Mouse (Mus musculus) kidney, adult 2 months (tissue): ENCODE measurements around the gene Plekhf1. TPM values are rescaled to one million over a fixed set of nuclear protein-coding genes. Genes with fewer than 3 reads are reported as not detected.

Source experiments
- DNase-seq: peaks from one replicate; pipeline ENCODE4 v3.0.0; 2021
- H3K27ac ChIP-seq: fragments of 200-500 bp; 2 replicates; pipeline ENCODE4 v1.5.1; 2012; ENCODE audit warnings: low read depth, low read length, control low read depth, inconsistent platforms; ENCODE audit not compliant: insufficient read depth
- H3K27me3 ChIP-seq: fragments of 200-500 bp; replicated peaks from 2 replicates; pipeline ENCODE4 v1.6.1; 2012; ENCODE audit warnings: mild to moderate bottlenecking, moderate library complexity, low read length, inconsistent platforms; ENCODE audit not compliant: control insufficient read depth, insufficient read depth
- H3K36me3 ChIP-seq: fragments of 200-500 bp; 2 replicates; pipeline ENCODE4 v1.6.1; 2012; ENCODE audit warnings: mild to moderate bottlenecking, moderate library complexity, low read length, inconsistent platforms; ENCODE audit not compliant: control insufficient read depth, insufficient read depth
- H3K4me1 ChIP-seq: fragments of 200-500 bp; 2 replicates; pipeline ENCODE4 v1.6.1; 2011; ENCODE audit warnings: low read length; ENCODE audit not compliant: control insufficient read depth, insufficient read depth
- H3K4me3 ChIP-seq: fragments of 200-500 bp; 2 replicates; pipeline ENCODE4 v1.5.1; 2011; ENCODE audit warnings: mild to moderate bottlenecking, low read depth, low read length, control low read depth; ENCODE audit not compliant: insufficient read depth
- CTCF ChIP-seq: fragments of 200-500 bp; conservative IDR thresholded peaks from 2 replicates; pipeline ENCODE4 v1.5.1; 2011; ENCODE audit warnings: low read depth, mild to moderate bottlenecking, control low read depth, low read length, moderate library complexity, mixed read lengths; ENCODE audit not compliant: insufficient read depth, insufficient read length
- POLR2A ChIP-seq: fragments of 200-500 bp; IDR thresholded peaks from one replicate; pipeline ENCODE4 v1.6.1; 2011; ENCODE audit warnings: low read depth, low read length, control low read depth
- WGBS: fragments of 180-500 bp; shearing (Covaris S2); methylation state at CpG from one replicate; pipeline ENCODE4 v1.1.7; 2018; 5-methylcytosine and 5-hydroxymethylcytosine counted together
- polyA plus RNA-seq: library from polyadenylated mRNA; depleted of rRNA; stranded (reverse); fragments of >200 nt; gene quantifications from 2 replicates; pipeline ENCODE4 v1.2.3, GENCODE M21; 2012

Plekhf1 gene
- polyA plus RNA-seq, 1 experiment, result 6.3 TPM

DNA sequence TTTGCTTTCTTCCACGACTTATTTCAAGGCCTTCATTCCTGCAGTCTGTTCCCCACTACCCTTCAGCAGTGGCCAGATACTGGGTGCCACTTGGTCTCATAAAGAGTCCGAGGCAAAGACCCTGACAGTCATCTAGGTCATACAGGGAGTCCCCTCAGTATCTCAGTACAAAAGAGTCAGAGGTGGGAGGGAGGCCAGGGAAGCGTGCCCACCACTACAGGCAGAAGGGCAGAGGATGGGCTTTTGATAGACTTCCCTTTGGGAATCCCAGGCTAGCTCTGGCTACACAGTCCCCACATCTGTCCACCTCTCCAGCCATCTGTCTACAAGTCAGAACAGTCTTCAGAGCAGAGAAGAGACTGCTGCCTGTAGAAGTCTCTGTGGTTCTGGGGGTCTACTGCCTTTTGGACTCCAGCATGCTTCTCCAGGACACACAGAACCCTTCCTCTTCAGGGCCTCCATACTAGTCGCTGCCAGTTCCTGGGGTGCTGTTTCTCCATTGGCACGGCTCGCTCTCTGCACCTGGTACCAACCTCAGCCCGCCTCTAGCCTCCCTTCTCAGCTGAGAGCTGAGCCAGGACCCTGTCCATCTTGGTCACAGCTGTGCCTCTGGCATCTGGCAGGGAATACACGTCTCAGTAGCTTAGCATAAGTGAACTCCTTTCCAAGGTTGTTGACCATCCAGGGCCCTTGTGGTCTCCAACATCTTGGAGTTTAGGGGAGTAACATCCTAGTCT lies 9.0 kb downstream of the Plekhf1 start:
- no peak for DNase-seq
- Histone ChIP-seq H3K4me3 (no peak overlapping the region), H3K27me3 (no peaks in the 10 kb centered on the region), H3K36me3 (no peaks in the 10 kb centered on the region; the same call in 1 of the 2 replicates), H3K27ac (peak overlapping the region; percentile 65), H3K4me1 (peaks cover 24% of the 10 kb centered on the region)
- 77% methylated on average over 8 of the region's 8 CpGs for WGBS
- no peak for TF ChIP-seq CTCF
- no peak for TF ChIP-seq POLR2A

DNA sequence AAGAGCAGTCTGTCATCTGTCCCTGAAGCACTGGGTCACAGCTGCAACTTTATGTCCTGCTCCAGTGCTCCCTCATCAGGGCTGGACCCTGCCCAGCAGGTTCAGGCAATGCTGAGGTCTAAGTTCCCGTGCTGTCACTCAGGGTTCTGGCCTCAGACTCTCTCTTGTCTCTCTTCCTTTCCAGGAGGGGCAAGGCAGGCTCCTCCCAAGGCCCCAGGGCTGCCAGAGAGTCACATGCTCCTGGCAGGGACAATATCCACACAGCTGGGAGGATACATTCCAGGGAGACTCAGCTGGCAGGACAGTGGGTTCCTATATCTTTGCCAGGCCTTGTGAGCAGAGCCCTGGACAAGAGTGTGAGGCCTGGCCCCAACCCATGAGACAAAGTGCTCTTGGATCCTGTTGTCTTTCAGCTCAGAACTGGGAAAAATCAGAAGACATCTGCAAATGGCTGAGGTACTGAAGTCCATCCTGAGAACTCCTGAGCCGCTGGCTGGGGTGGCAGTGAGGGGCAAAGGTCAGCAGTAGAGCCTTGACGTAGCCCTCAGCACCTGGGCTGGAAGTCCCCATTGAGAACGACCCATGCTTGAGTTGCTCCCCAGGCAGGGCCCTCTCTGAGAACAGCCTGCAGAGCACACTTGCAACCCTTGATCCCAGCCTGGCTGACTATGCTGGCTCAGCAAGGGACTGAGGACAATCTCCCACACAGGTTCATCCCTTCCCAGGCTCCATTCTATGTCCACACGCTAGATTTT lies 10.2 kb downstream of the Plekhf1 start:
- H3K27me3 ChIP-seq, result no peaks in the 10 kb centered on the region
- H3K4me1 ChIP-seq, result peaks cover 28% of the 10 kb centered on the region
- WGBS, result 45% methylated on average over 5 of the region's 5 CpGs
- H3K4me3 ChIP-seq, result no peak overlapping the region
- DNase-seq, result peak; percentile 97
- TF ChIP-seq POLR2A, result no peak
- TF ChIP-seq CTCF, result peak; percentile 33; the same call in 1 of the 2 replicates
- no peaks in the 10 kb centered on the region; the same call in 1 of the 2 replicates for H3K36me3 ChIP-seq
- peak overlapping the region; percentile 65 for H3K27ac ChIP-seq

DNA sequence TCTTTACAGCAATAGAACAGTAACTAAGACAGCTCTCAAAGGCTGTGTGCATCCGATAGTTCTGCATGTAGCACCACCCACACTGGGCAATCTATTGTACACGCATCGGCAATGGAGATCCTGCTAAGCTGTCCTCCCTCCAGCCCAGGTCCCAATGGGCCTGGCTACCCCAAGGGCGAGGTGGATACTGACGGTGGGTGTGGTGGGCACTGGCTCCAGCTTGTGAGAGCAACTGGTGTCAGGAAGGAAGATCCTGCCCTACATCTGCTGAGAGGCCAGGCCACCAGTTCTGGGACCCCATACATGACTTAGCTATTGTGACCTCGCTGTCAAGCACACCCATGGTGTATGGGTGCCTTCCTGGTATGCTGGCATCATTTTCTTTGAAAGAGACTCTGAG lies 12.1 kb downstream of the Plekhf1 start:
- no peak overlapping the region for H3K27ac ChIP-seq
- H3K4me3 ChIP-seq, result no peak overlapping the region
- H3K27me3 ChIP-seq, result no peaks in the 10 kb centered on the region
- H3K36me3 ChIP-seq, result no peaks in the 10 kb centered on the region
- 93% methylated on average over 6 of the region's 6 CpGs for WGBS
- peaks cover 32% of the 10 kb centered on the region for H3K4me1 ChIP-seq
- no peak for DNase-seq
- TF ChIP-seq POLR2A (no peak), CTCF (no peak)

DNA sequence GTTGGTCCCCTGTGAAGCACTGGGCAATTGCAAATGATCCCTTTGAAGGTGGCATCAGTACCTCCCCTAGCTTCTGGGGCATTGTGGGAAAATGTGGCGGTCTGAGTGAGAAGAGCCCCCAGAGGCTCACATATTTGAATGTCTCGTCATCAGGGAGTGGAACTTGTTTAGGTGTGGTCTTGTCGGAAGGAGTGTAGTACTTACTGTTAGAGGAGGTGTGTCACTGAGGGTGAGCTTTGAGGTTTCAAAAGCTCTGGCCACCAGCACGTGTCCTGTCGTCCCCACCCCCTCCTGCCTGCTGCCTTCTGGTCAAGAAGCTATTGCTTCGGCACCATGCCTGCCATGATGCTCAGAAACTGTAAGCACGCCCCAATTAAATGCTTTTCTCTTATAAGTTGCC lies 12.5 kb downstream of the Plekhf1 start:
- TF ChIP-seq POLR2A, result no peak
- no peak for TF ChIP-seq CTCF
- Histone ChIP-seq H3K27me3 (no peaks in the 10 kb centered on the region), H3K4me1 (peaks cover 28% of the 10 kb centered on the region), H3K36me3 (no peaks in the 10 kb centered on the region), H3K27ac (no peak overlapping the region), H3K4me3 (no peak overlapping the region)
- no peak for DNase-seq
- 79% methylated on average over 7 of the region's 7 CpGs for WGBS

DNA sequence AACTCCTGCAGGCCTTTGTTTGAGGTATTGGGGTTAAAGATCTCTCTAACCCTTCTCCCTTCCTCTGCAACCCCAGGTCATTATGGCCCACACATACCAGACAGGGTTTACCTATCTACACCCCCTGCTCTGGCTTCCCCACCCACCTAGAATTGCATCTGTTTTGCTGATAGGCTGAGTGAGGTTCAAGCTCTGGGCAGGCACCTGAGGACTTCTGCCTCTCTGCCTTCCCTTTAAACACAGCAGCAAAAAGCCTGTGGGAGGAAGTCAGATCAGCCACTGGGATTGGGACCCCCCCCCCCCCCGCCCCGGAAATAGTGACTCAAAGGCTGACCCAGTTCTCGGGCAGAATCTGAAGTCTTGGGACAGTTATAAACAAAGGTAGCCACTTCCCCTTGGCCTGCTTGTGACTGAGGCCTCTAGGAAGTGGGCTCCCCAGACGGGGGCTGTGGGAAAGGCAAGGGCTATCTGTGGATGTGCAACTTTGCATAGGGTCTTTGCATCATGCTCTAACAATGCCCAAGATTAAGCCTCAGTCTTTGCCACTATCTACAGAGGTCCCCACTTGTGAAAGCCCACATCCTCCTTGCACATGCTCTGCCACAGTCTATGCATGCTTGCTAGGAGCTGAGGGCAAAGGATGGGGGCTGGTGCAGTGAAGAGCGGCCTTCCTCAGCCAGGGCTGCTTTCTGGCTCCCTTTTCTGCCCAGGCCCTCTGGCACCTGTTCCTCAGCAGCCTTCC lies 13.2 kb downstream of the Plekhf1 start:
- Histone ChIP-seq H3K27me3 (no peaks in the 10 kb centered on the region), H3K4me1 (peaks cover 27% of the 10 kb centered on the region), H3K27ac (no peak overlapping the region), H3K36me3 (no peaks in the 10 kb centered on the region), H3K4me3 (no peak overlapping the region)
- DNase-seq, result no peak
- WGBS, result 62% methylated on average over 5 of the region's 5 CpGs
- TF ChIP-seq POLR2A (no peak), CTCF (no peak)

DNA sequence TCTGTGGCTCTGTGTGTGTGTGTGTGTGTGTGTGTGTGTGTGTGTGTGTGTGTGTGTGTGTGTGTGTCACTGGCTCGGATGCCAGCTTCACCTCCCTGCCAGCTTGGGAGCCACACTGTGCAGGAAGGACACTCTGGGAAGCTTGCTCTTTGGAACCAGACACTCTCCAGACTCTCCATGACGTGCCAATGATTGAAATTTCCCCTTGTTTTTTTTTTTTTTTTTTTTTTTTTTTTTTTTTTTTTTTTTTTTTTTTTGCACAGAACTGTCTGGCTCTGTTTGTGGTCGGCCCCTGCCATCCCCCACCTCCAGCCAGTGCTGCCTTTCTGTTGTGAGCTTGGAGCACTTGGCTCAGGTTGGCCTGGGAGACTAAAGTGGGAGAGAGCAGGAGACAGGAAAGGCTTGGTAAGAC lies 15.2 kb downstream of the Plekhf1 start:
- Histone ChIP-seq H3K4me3 (no peak overlapping the region), H3K4me1 (peaks cover 14% of the 10 kb centered on the region; the same call in 1 of the 2 replicates), H3K36me3 (no peaks in the 10 kb centered on the region), H3K27ac (peak overlapping the region; percentile 26; the same call in 1 of the 2 replicates), H3K27me3 (no peaks in the 10 kb centered on the region)
- 7% methylated on average over 3 of the region's 3 CpGs for WGBS
- no peak for TF ChIP-seq CTCF
- no peak for TF ChIP-seq POLR2A
- DNase-seq, result peak; percentile 64
